Mouse (Mus musculus) hindbrain, embryonic 15.5 days (tissue): ENCODE measurements at regions not wholly inside any gene's neighbourhood (a gene's known extent, or its start where the extent isn't known, plus 50 kb on each side); places are given as distances from the start of the nearest gene placed in this dataset.
"Not testable (repeated sequence)": the region's sequence is repeated elsewhere in the genome, so short reads cannot be mapped to it uniquely, and the experiment has no call there.

Source experiments
- ATAC-seq: fragments of 200-750 bp; cut with Nextera tagmentation; 2 replicates; pipeline ENCODE4 v1.8.0; 2017; ENCODE audit warnings: low read depth, moderate number of reproducible peaks, moderate TSS enrichment; ENCODE audit not compliant: low FRiP score
- H3K27ac ChIP-seq: fragments of 300-500 bp; sonication (generic); replicated peaks from 2 replicates; pipeline ENCODE4 v1.5.1; 2015; ENCODE audit warnings: mild to moderate bottlenecking, inconsistent platforms
- H3K27me3 ChIP-seq: fragments of 300-500 bp; sonication (generic); 2 replicates; pipeline ENCODE4 v1.6.1; 2015; ENCODE audit warnings: control low read depth, inconsistent platforms
- H3K36me3 ChIP-seq: fragments of 300-500 bp; sonication (generic); 2 replicates; pipeline ENCODE4 v1.6.1; 2015; ENCODE audit warnings: control low read depth, inconsistent platforms
- H3K4me1 ChIP-seq: fragments of 300-500 bp; sonication (generic); replicated peaks from 2 replicates; pipeline ENCODE4 v1.6.1; 2015; ENCODE audit warnings: control low read depth, inconsistent platforms
- H3K4me2 ChIP-seq: fragments of 300-500 bp; sonication (generic); 2 replicates; pipeline ENCODE4 v1.6.1; 2015; ENCODE audit warnings: moderate library complexity, mild to moderate bottlenecking, inconsistent platforms
- H3K4me3 ChIP-seq: fragments of 300-500 bp; sonication (generic); 2 replicates; pipeline ENCODE4 v1.5.1; 2015; ENCODE audit warnings: mild to moderate bottlenecking, inconsistent platforms
- H3K9ac ChIP-seq: fragments of 300-500 bp; sonication (generic); 2 replicates; pipeline ENCODE4 v1.6.1; 2015; ENCODE audit warnings: inconsistent platforms
- H3K9me3 ChIP-seq: fragments of 300-500 bp; sonication (generic); 2 replicates; pipeline ENCODE4 v1.6.1; 2016; ENCODE audit warnings: control low read depth, inconsistent platforms
- WGBS: fragments of 180-500 bp; shearing (Covaris S2); methylation state at CpG from one replicate; pipeline ENCODE4 v1.1.7; 2015; 5-methylcytosine and 5-hydroxymethylcytosine counted together

GRCm38 (mm10) chr17:91361261-91361660 lies 268.4 kb upstream of the Nrxn1 start:
- no peak overlapping the region for H3K9ac ChIP-seq
- no peak overlapping the region for H3K4me3 ChIP-seq
- no peaks in the 10 kb centered on the region for H3K27me3 ChIP-seq
- H3K27ac ChIP-seq, result no peak overlapping the region
- H3K9me3 ChIP-seq, result no peaks in the 10 kb centered on the region
- ATAC-seq, result no peak
- H3K4me1 ChIP-seq, result no peaks in the 10 kb centered on the region
- no peaks in the 10 kb centered on the region for H3K36me3 ChIP-seq
- no peak overlapping the region for H3K4me2 ChIP-seq
- 59% methylated on average over 1 of the region's 1 CpGs for WGBS

DNA sequence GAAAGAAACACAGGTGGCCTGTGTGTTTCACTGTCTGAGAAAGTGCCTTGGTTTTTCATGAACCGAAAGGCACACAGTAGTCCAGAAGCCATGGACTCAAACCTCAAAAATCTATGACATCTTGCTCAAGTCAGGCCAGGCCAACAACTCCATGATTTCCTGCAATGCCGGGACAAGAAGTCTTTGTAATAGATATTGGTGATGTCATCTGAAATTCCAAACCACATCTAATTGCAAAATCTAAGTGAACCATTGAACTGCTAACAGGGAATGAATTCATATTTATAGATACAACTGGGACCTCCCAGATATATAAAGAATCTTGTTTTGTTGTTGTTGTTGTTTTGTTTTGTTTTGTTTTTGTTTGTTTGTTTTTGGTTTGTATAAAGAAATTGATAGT lies 259.2 kb upstream of the Nrxn1 start:
- Histone ChIP-seq H3K4me1 (no peaks in the 10 kb centered on the region), H3K9ac (no peak overlapping the region), H3K4me2 (no peak overlapping the region), H3K9me3 (no peaks in the 10 kb centered on the region), H3K27me3 (no peaks in the 10 kb centered on the region), H3K4me3 (no peak overlapping the region), H3K36me3 (no peaks in the 10 kb centered on the region), H3K27ac (no peak overlapping the region)
- no peak for ATAC-seq
- 78% methylated on average over 2 of the region's 2 CpGs for WGBS

DNA sequence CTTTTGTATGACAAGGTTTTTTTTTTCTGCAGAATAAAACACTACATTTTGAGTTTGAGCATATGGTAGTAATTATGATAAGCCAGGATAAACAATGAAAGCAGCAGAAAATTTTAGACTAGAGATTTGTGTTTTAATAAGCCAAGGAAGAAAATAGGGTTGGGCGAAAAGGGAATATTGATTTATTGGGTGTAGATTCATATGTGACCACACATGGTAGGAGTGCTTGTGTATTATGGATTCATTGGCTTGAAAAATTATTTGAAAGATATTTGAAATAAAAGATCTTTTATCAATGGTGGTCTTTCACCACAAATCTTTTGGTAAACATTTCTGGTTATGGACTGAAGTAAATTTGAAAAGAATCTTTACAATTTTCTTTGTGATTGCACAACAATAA lies 244.0 kb upstream of the Nrxn1 start:
- H3K9me3 ChIP-seq, result no peaks in the 10 kb centered on the region
- no peak overlapping the region for H3K4me2 ChIP-seq
- H3K9ac ChIP-seq, result no peak overlapping the region
- WGBS, result 93% methylated on average over 1 of the region's 1 CpGs
- H3K4me3 ChIP-seq, result no peak overlapping the region
- H3K36me3 ChIP-seq, result no peaks in the 10 kb centered on the region
- no peak overlapping the region for H3K27ac ChIP-seq
- no peaks in the 10 kb centered on the region for H3K4me1 ChIP-seq
- no peaks in the 10 kb centered on the region for H3K27me3 ChIP-seq
- no peak for ATAC-seq

DNA sequence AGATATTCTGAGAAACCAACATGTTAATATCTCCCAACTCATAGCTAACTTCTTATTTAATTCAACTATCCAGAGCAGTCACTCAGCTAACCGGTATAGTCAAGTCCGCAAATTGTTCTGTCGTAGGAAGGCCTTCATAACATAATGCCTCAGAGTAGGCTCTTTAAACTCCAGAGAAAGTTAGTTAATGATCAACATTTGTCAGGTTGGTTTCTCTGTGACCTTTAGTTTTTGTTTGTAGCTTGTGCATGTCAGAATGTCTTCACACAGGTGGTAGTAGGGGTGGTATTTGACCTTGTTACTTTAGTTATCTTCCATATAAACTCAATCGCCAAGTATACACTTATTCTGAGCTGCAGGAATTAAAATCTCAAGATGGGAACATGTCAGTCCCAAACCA lies 240.9 kb upstream of the Nrxn1 start:
- 93% methylated on average over 4 of the region's 4 CpGs for WGBS
- H3K4me2 ChIP-seq, result no peak overlapping the region
- H3K27me3 ChIP-seq, result no peaks in the 10 kb centered on the region
- no peak overlapping the region for H3K9ac ChIP-seq
- no peak overlapping the region for H3K4me3 ChIP-seq
- ATAC-seq, result no peak
- H3K36me3 ChIP-seq, result no peaks in the 10 kb centered on the region
- H3K27ac ChIP-seq, result no peak overlapping the region
- no peaks in the 10 kb centered on the region for H3K4me1 ChIP-seq
- H3K9me3 ChIP-seq, result no peaks in the 10 kb centered on the region

DNA sequence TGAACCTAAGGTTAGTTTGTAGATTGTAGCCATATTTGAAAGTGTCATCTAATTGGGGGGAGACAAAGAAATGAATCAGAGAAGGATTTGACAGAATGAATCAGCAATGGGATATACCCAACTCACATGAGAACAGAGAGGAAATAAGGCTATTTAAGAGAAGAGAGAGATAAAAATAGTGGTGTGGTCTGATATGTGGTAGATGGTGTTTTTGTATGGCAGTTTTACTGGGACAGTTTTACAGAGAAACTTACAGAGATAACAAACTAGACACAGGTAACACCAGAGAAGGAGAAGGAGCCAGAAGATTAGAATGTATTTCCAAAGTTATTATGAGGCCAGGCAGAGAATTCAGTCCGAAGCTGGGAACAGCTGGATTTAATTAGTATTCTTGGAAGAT lies 240.3 kb upstream of the Nrxn1 start:
- Histone ChIP-seq H3K36me3 (no peaks in the 10 kb centered on the region), H3K4me3 (no peak overlapping the region), H3K9me3 (no peaks in the 10 kb centered on the region), H3K27me3 (no peaks in the 10 kb centered on the region), H3K4me1 (no peaks in the 10 kb centered on the region), H3K9ac (no peak overlapping the region), H3K27ac (no peak overlapping the region), H3K4me2 (no peak overlapping the region)
- WGBS, result 86% methylated on average over 1 of the region's 1 CpGs
- no peak for ATAC-seq

GRCm38 (mm10) chr17:91324377-91324776 lies 231.5 kb upstream of the Nrxn1 start:
- ATAC-seq, result no peak
- no peak overlapping the region for H3K27ac ChIP-seq
- no peak overlapping the region for H3K4me3 ChIP-seq
- 63% methylated on average over 1 of the region's 1 CpGs for WGBS
- no peaks in the 10 kb centered on the region for H3K27me3 ChIP-seq
- H3K9ac ChIP-seq, result no peak overlapping the region
- no peaks in the 10 kb centered on the region for H3K36me3 ChIP-seq
- H3K9me3 ChIP-seq, result no peaks in the 10 kb centered on the region
- H3K4me2 ChIP-seq, result no peak overlapping the region
- no peaks in the 10 kb centered on the region for H3K4me1 ChIP-seq

DNA sequence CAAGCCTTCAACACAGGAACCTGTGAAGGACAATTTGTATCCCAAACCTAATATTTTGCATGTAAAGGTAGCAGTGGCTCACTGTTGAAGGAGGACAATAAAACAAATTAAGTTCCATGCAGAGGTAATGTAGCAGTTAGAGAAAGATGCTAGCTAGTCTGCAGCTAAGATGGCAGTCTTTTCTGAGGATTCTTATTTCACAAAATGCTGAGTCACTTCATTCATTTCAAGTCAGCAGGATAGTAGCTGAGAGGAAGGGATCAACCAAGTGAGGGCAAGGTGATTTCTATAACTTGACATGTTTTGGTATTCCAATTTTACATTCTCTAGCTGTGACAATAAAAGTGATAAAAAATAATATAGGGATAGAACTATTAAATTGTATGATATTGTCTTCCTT lies 194.0 kb upstream of the Nrxn1 start:
- Histone ChIP-seq H3K4me3 (no peak overlapping the region), H3K4me1 (no peaks in the 10 kb centered on the region), H3K27me3 (no peaks in the 10 kb centered on the region), H3K4me2 (no peak overlapping the region), H3K36me3 (no peaks in the 10 kb centered on the region), H3K9ac (no peak overlapping the region), H3K27ac (no peak overlapping the region), H3K9me3 (no peaks in the 10 kb centered on the region)
- ATAC-seq, result no peak

DNA sequence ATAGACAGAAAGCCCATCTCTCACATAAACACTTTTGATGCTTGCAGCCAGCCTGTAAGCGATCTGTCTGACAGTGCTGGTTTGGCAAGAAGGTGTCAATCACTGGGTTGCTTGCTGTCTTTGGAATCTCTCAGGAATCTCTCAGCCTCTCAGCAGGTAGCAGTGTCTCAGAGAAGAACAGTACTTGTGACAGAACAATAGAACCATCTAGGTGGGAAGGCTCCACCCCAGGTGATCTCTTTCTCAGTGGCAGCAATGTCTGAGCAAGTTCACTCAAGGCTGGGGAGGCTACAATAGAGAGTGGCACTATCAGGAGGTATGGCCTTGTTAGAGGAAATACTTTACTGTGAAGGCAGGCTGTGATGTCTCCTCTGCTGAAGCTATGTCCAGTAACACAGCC lies 181.5 kb upstream of the Nrxn1 start:
- Histone ChIP-seq H3K27ac (no peak overlapping the region), H3K4me1 (no peaks in the 10 kb centered on the region), H3K4me2 (no peak overlapping the region), H3K36me3 (no peaks in the 10 kb centered on the region), H3K9me3 (no peaks in the 10 kb centered on the region), H3K9ac (no peak overlapping the region), H3K27me3 (no peaks in the 10 kb centered on the region), H3K4me3 (no peak overlapping the region)
- WGBS, result 76% methylated on average over 1 of the region's 1 CpGs
- no peak for ATAC-seq

DNA sequence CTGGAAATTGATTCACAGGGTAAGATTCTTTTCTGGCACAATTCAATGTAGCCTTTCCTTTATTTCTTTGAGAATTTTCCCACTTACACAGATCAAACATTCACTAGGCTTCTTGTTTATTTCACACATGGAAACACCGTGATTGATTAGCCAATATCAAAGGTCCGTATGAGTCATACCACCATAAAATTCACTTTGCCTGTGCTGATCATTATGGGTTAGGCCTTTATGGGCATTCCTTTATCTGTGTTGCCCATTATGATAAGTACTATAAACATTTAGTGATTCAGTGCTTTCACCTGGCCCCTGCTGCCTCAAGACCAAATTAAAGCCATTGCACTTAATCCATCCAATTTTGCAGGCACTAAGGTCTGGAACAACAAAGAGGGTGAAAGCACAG lies 145.8 kb upstream of the Nrxn1 start:
- no peaks in the 10 kb centered on the region for H3K9me3 ChIP-seq
- H3K4me3 ChIP-seq, result no peak overlapping the region
- 83% methylated on average over 2 of the region's 2 CpGs for WGBS
- no peak overlapping the region for H3K4me2 ChIP-seq
- H3K27me3 ChIP-seq, result no peaks in the 10 kb centered on the region
- no peaks in the 10 kb centered on the region for H3K36me3 ChIP-seq
- ATAC-seq, result no peak
- no peak overlapping the region for H3K27ac ChIP-seq
- no peak overlapping the region for H3K9ac ChIP-seq
- no peaks in the 10 kb centered on the region for H3K4me1 ChIP-seq

DNA sequence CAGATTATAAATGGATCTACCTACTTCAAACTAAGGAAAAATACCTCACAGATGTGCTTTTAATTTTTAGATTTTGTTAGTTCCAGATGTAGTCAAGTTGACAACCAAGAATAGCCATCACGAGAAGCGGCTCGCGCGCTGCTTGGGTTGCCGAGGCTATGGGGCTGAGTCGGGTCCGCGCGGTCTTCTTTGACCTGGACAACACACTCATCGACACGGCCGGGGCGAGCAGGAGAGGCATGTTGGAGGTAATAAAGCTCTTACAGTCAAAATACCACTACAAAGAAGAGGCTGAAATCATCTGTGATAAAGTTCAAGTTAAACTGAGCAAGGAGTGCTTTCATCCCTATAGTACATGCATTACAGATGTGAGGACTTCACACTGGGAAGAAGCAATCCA lies 143.8 kb upstream of the Nrxn1 start:
- H3K4me2 ChIP-seq, H3K27me3 ChIP-seq, H3K4me3 ChIP-seq, H3K9me3 ChIP-seq, H3K27ac ChIP-seq, H3K4me1 ChIP-seq, H3K9ac ChIP-seq, ATAC-seq, H3K36me3 ChIP-seq: not testable (repeated sequence)
- 98% methylated on average over 14 of the region's 14 CpGs for WGBS

- Histone ChIP-seq H3K4me3 (no peak overlapping the region), H3K9ac (no peak overlapping the region), H3K36me3 (no peaks in the 10 kb centered on the region), H3K9me3 (no peaks in the 10 kb centered on the region), H3K27me3 (no peaks in the 10 kb centered on the region), H3K4me1 (no peaks in the 10 kb centered on the region), H3K27ac (no peak overlapping the region), H3K4me2 (no peak overlapping the region)
- 79% methylated on average over 5 of the region's 5 CpGs for WGBS
- ATAC-seq, result no peak
Observed at GRCm38 (mm10) chr17:91226378-91226777, 133.5 kb upstream of the Nrxn1 start.

- Histone ChIP-seq H3K4me1 (no peaks in the 10 kb centered on the region), H3K9me3 (no peaks in the 10 kb centered on the region), H3K27ac (no peak overlapping the region), H3K9ac (no peak overlapping the region), H3K27me3 (no peaks in the 10 kb centered on the region), H3K4me2 (no peak overlapping the region), H3K4me3 (no peak overlapping the region), H3K36me3 (no peaks in the 10 kb centered on the region)
- ATAC-seq, result no peak
- WGBS, result 48% methylated on average over 4 of the region's 4 CpGs
Observed at GRCm38 (mm10) chr17:91225916-91226315, 133.0 kb upstream of the Nrxn1 start.

DNA sequence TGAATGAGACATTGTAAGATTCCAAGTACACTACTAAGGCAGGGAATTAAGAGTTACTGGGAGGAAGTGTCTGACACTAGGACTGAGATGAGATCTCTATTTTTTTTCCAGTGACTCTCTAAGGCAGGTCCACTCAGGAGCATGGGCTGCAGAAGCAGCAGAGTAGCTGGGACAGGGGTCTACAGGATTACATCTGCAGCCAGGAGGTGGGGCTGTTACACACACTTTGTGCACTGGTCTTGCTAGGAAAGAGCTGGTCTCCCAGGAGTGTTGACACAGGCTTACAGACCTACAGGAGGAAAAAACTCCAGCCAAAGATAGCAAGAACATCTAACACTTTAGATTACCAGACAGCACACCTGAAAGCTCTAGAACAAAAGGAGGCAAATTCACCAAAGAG lies 123.6 kb upstream of the Nrxn1 start:
- H3K4me2 ChIP-seq, result no peak overlapping the region
- H3K9ac ChIP-seq, result no peak overlapping the region
- H3K4me3 ChIP-seq, result no peak overlapping the region
- H3K27ac ChIP-seq, result no peak overlapping the region
- no peaks in the 10 kb centered on the region for H3K27me3 ChIP-seq
- H3K4me1 ChIP-seq, result no peaks in the 10 kb centered on the region
- H3K9me3 ChIP-seq, result no peaks in the 10 kb centered on the region
- no peaks in the 10 kb centered on the region for H3K36me3 ChIP-seq
- ATAC-seq, result no peak

- Histone ChIP-seq H3K27me3 (no peaks in the 10 kb centered on the region), H3K9me3 (no peaks in the 10 kb centered on the region), H3K27ac (no peak overlapping the region), H3K4me3 (no peak overlapping the region), H3K9ac (no peak overlapping the region), H3K4me1 (no peaks in the 10 kb centered on the region), H3K36me3 (no peaks in the 10 kb centered on the region), H3K4me2 (no peak overlapping the region)
- 88% methylated on average over 4 of the region's 4 CpGs for WGBS
- no peak for ATAC-seq
Observed at GRCm38 (mm10) chr17:91182574-91182973, 89.7 kb upstream of the Nrxn1 start.
